Mouse (Mus musculus) liver, embryonic 14.5 days (tissue): ENCODE data around the gene Ccdc7a. TPM values are rescaled to one million over a fixed set of nuclear protein-coding genes. Genes with fewer than 3 reads are reported as not detected.
A peak's percentile ranks its signal among the peaks of the same experiment; 100 is the strongest.

ENCODE experiments used
- ATAC-seq: fragments of 200-750 bp; cut with Nextera tagmentation; 2 replicates; pipeline ENCODE4 v1.8.0; 2017; ENCODE audit warnings: moderate number of reproducible peaks, mild to moderate bottlenecking, moderate library complexity; ENCODE audit not compliant: insufficient read depth
- DNase-seq, 3 experiments: peaks; one replicate each; pipeline ENCODE4 v3.0.0-alpha.2; 2012 to 2013; ENCODE audit warnings: low read depth in 3 of 3, low spot score in 3 of 3
- H3K27ac ChIP-seq: fragments of 300-500 bp; sonication (generic); 2 replicates; pipeline ENCODE4 v1.5.1; 2014; ENCODE audit warnings: moderate library complexity, mild to moderate bottlenecking, control low read depth, inconsistent platforms
- H3K27me3 ChIP-seq: fragments of 300-500 bp; sonication (generic); 2 replicates; pipeline ENCODE4 v1.6.1; 2014; ENCODE audit warnings: mild to moderate bottlenecking, low read length, moderate library complexity; ENCODE audit not compliant: control insufficient read depth, insufficient read depth
- H3K36me3 ChIP-seq: fragments of 300-500 bp; sonication (generic); replicated peaks from 2 replicates; pipeline ENCODE4 v1.6.1; 2014; ENCODE audit warnings: low read depth; ENCODE audit not compliant: control insufficient read depth, insufficient read depth
- H3K4me1 ChIP-seq, 2 experiments: fragments of 200-500 bp in 1 of 2; fragments of 300-500 bp in 1 of 2; sonication (generic) in 1 of 2; replicated peaks; 2 replicates each; pipeline ENCODE4 v1.6.1; 2012 to 2014; ENCODE audit warnings: antibody characterized with exemption in 1 of 2, inconsistent platforms in 1 of 2, low read length in 1 of 2; ENCODE audit not compliant: control insufficient read depth in 2 of 2, insufficient read depth in 2 of 2
- H3K4me2 ChIP-seq: fragments of 300-500 bp; sonication (generic); 2 replicates; pipeline ENCODE4 v1.6.1; 2014; ENCODE audit warnings: low read depth, mild to moderate bottlenecking, control low read depth, moderate library complexity
- H3K4me3 ChIP-seq, 2 experiments: fragments of 200-500 bp in 1 of 2; fragments of 300-500 bp in 1 of 2; sonication (generic) in 1 of 2; 2 replicates each; pipeline ENCODE4 v1.5.1; 2012 to 2014; ENCODE audit warnings: low read depth in 2 of 2, low read length in 2 of 2, mild to moderate bottlenecking in 2 of 2, control low read depth in 1 of 2, inconsistent platforms in 1 of 2, moderate library complexity in 1 of 2; ENCODE audit not compliant: insufficient read depth in 1 of 2
- H3K9ac ChIP-seq: fragments of 300-500 bp; sonication (generic); replicated peaks from 2 replicates; pipeline ENCODE4 v1.6.1; 2014; ENCODE audit warnings: mild to moderate bottlenecking, control low read depth, moderate library complexity
- H3K9me3 ChIP-seq: fragments of 300-500 bp; sonication (generic); 2 replicates; pipeline ENCODE4 v1.6.1; 2016; ENCODE audit warnings: low read length, mixed read lengths; ENCODE audit not compliant: control insufficient read depth
- CTCF ChIP-seq: IDR thresholded peaks from 2 replicates; pipeline ENCODE4 v1.5.1; 2016; ENCODE audit warnings: antibody characterized with exemption, low read depth, control low read depth
- EP300 ChIP-seq: IDR thresholded peaks from 2 replicates; pipeline ENCODE4 v1.6.1; 2016; ENCODE audit warnings: antibody characterized with exemption, low read depth
- WGBS: fragments of 180-500 bp; shearing (Covaris S2); extraction: QIAGEN DNeasy Blood & Tissue Kit; methylation state at CpG from one replicate; pipeline ENCODE4 v1.1.7; 2014; ENCODE audit not compliant: insufficient replicate concordance; 5-methylcytosine and 5-hydroxymethylcytosine counted together
- polyA plus RNA-seq, 2 experiments: library from polyadenylated mRNA; depleted of rRNA in 1 of 2; stranded (reverse) in 1 of 2; unstranded in 1 of 2; fragments of >200 nt; fragmentation: Nextera tagmentation in 1 of 2; extraction: Ambion mirVana in 1 of 2; gene quantifications; 2 replicates each; pipeline versions ENCODE4 v1.2.1 to v1.2.3; 2012 to 2014

The Ccdc7a gene
- polyA plus RNA-seq, 2 experiments = not detected

DNA sequence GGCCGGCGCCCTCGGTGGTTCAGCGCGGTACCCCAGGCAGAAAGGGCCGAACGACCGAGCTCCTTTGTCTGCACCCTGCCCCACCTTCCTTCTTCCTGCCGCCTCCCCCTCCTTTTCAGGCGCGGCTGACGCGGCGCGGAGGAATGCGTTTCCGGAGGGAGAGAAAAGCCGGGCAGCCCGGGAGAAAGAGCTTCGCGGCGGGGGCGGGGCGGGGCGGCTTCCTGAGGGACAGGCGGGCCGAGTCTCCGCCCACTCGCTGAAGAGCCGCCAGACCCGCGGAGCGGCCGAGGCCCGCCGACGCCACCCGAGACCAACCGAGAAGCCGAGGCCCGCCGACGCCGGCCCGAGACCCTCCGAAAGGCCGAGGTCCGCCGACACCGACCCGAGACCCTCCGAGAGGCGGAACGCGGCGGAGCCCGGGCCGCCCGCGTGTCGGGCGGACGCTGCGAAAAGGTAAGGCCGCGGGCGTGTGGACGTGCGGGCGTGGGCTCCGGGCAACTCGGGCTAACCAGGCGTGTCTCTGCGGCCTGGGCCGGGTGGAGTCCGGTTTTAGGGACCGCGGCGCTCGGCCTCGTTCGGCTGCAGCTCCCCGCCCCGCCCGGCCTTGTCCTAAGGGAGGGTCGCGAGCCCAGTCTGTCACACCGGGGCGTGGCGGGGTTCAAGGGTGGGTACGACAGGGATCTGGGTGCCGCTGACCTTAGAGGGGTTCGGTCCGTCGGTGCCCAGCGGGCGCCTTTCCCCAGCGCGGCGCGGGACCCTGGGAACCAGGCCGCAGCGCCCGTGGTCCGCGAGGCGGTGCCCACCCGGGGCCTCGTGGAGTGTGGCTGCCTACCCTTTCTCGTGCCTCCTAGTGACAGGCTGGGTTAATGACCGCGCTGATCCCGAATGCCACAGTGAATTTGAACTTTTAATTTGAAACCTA is 379.5 kb downstream of the Ccdc7a start, which contains the start of gene Itgb1:
Itgb1 (plus strand) TSS at position 148 of the 922 bp plus-strand sequence.
- peak; percentile 45; the same call in 1 of the 2 replicates for TF ChIP-seq CTCF
- TF ChIP-seq EP300 = peak; percentile 25; the same call in 1 of the 2 replicates
- under 1% methylated on average over 104 of the region's 113 CpGs for WGBS
- Histone ChIP-seq H3K27ac (peak within 1 kb of the TSS; percentile 82), H3K27me3 (no peaks in the 10 kb centered on the region), H3K36me3 (no peaks in the 10 kb centered on the region), H3K4me1 (peaks cover 21 to 22% of the 10 kb centered on the region in 2 experiments), H3K9me3 (no peaks in the 10 kb centered on the region), H3K4me2 (peak within 1 kb of the TSS; percentile 71), H3K9ac (peak within 1 kb of the TSS; percentile 94), H3K4me3 (peak within 1 kb of the TSS; percentile 75 to 91)
- ATAC-seq = peak; percentile 86
- DNase-seq = peak; percentile 76 to 79 (median 76)

DNA sequence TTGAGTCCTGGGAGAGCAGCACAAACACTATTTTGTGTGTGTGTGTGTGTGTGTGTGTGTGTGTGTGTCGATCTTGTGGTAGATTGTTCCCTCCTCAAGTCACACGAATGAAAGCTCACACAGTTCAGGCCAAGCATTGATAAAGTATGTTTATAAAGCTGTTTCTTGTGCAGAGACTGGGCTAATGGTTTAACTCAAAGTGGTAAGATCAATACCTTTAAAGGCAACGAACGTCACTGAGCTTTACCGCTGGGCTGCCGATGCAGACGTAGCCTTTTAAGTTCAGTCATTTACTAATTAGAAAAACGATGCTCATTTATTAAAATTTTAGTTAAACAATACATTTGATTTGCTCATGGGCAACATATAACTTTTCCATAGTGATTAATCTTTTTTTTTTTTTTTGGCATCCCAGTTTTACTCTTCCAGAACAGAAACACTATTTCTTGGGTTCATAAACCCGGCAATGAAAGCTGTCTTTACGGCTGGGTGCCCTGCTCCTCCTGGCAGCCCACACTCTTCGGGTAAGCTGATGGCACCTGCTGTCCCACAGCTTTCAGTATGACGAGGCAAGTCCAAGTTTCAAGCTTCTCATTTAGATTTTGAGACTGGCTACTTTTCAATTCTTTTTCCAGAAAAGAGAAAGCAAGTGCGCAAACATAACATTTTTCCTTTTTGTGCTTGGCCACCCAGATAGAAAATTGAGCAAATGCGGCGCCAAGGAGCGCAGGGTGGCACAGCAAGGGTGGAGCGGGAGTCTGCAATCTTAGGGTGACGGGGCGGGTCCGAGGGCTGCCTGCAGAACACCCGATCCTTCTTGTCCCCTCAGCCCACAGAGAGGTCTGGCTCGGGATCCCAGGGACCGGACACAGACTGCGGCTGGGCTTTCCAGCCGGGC is 380.5 kb downstream of the Ccdc7a start:
- ATAC-seq = peak; percentile 78
- 6% methylated on average over 25 of the region's 25 CpGs for WGBS

More for the DNA sequence above, 380.5 kb downstream of the Ccdc7a start:
- H3K27me3 ChIP-seq = no peaks in the 10 kb centered on the region
- peaks cover 12 to 17% of the 10 kb centered on the region in 2 experiments for H3K4me1 ChIP-seq
- no peak for DNase-seq
- H3K4me3 ChIP-seq = peak overlapping the region; percentile 72 to 75
- H3K4me2 ChIP-seq = peak overlapping the region; percentile 71
- H3K27ac ChIP-seq = peak overlapping the region; percentile 82
- TF ChIP-seq EP300 (no peak), CTCF (no peak)
- no peaks in the 10 kb centered on the region for H3K9me3 ChIP-seq
- H3K9ac ChIP-seq = peak overlapping the region; percentile 94
- no peaks in the 10 kb centered on the region for H3K36me3 ChIP-seq

Other genes starting within 250 kb of the Ccdc7a start
- gene Ccdc7b, start 1.6 kb upstream of the Ccdc7a start, polyA plus RNA-seq (2012; rRNA removed) = not detected in 2 replicates
- not detected in 2 replicates for gene Ccdc7b, start 1.6 kb upstream of the Ccdc7a start, polyA plus RNA-seq (2014; fragmentation: Nextera tagmentation; extraction: Ambion mirVana)
- gene Gm10999, start 66.1 kb upstream of the Ccdc7a start, polyA plus RNA-seq (2012; rRNA removed) = not detected in 2 replicates
- gene Gm10999, start 66.1 kb upstream of the Ccdc7a start, polyA plus RNA-seq (2014; fragmentation: Nextera tagmentation; extraction: Ambion mirVana) = not detected in 2 replicates
- gene 2610044O15Rik8, start 168.9 kb upstream of the Ccdc7a start, polyA plus RNA-seq (2012; rRNA removed) = 2.8 and 3.1 TPM in 2 replicates
- gene 2610044O15Rik8, start 168.9 kb upstream of the Ccdc7a start, polyA plus RNA-seq (2014; fragmentation: Nextera tagmentation; extraction: Ambion mirVana) = 6.3 and 6.9 TPM in 2 replicates